Mouse (Mus musculus): ENCODE results near the gene Tmprss7. TPM values are rescaled to one million over a fixed set of nuclear protein-coding genes. Genes with fewer than 3 reads are reported as not detected.

The Tmprss7 gene
- polyA plus RNA-seq, 1 experiment, result not detected

DNA sequence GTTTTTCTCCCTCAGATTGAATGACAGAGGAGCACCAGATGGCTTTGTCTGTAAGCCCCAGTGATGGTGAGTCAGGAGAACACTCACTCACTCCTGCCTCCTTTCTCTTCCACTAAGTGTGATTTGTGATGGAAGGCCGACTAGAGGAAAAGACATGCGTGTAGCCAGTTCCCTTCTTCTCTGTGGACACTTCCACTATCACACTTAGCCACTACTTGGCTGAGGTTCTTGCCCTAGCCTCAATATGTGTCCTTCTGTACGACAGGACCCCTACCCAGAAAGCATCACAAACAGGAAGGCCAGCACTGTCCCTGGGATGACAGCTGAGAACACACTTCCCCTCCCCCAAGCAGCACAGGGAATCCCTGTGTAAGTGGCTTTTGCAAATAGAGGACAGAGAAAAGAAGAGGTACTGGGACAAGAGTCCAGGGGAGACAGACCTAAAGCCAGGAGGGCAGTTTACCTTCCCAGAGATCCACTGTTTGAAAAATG, 29.0 kb upstream of the Tmprss7 start:
- H3K4me1 ChIP-seq (ENCODE audit: control insufficient read depth), result no peaks in the 10 kb centered on the region
- TF ChIP-seq GATA1 (IDR thresholded peaks at IDR 0.05; ENCODE audit: low read length), result no peak
- no peak for TF ChIP-seq TAL1 (IDR thresholded peaks at IDR 0.05; ENCODE audit: low read length)
- H3K4me3 ChIP-seq (replicated peaks), result no peak overlapping the region
- no peaks in the 10 kb centered on the region for H3K9me3 ChIP-seq (ENCODE audit: control insufficient read depth, low read length)
- no peaks in the 10 kb centered on the region for H3K36me3 ChIP-seq (ENCODE audit: control insufficient read depth)
- peaks cover 29% of the 10 kb centered on the region for H3K27me3 ChIP-seq (ENCODE audit: control insufficient read depth)

DNA sequence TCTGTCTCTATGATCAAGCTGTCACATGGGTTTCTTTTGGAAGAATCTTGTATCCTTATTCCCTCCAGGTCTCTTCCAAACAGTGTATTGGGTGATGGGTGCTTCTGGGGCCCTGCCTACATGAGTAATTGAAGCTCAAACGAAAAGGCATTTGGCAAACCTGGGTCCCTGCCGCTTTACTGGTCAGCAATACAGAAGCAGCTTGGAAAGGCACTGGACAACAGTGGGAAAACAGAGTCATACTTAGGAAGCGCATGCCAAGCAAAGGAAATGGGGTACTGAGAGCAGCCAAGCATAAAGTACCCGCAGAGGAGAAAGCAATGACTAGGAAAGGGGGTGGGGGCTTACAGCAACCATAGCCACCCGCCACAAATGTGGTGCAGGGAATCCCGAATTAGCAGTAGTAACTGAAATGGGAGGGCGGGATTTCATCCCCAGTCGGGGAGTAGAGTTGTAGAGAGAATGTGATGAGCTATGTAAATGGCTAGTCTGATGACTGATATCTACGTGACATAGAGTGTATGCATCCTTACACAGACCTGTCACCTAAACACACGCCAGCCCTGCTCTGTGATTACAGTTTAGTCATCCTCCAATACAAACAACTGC, 26.7 kb upstream of the Tmprss7 start:
- no peaks in the 10 kb centered on the region for H3K36me3 ChIP-seq (ENCODE audit: control insufficient read depth)
- no peak overlapping the region for H3K4me3 ChIP-seq (replicated peaks)
- no peaks in the 10 kb centered on the region for H3K4me1 ChIP-seq (ENCODE audit: control insufficient read depth)
- TF ChIP-seq GATA1 (IDR thresholded peaks at IDR 0.05; ENCODE audit: low read length) (no peak), TAL1 (IDR thresholded peaks at IDR 0.05; ENCODE audit: low read length) (no peak)
- H3K27me3 ChIP-seq (ENCODE audit: control insufficient read depth), result peaks cover 27% of the 10 kb centered on the region
- H3K9me3 ChIP-seq (ENCODE audit: control insufficient read depth, low read length), result no peaks in the 10 kb centered on the region

DNA sequence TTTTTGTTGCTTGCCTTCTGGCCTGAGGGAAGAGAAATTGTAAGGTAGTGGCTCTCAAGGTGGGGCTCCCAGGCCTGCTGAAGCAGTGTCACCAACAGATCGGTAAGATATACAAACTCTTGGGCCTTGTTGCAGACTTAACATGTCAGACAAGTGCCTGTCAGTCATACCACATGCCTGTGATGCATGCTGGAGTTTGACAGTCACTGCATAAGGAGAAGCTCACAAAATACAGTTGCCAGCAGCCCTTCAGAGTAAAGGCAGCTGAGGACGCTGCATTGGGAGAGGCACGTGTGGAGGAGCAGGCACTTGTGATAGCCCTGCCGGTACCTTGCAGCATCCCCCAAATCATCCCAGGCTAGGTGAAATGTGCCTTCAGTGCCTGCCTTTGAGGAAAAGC, 24.8 kb upstream of the Tmprss7 start:
- TF ChIP-seq GATA1 (IDR thresholded peaks at IDR 0.05; ENCODE audit: low read length), result no peak
- no peak for TF ChIP-seq TAL1 (IDR thresholded peaks at IDR 0.05; ENCODE audit: low read length)
- H3K9me3 ChIP-seq (ENCODE audit: control insufficient read depth, low read length), result no peaks in the 10 kb centered on the region
- H3K4me3 ChIP-seq (replicated peaks), result no peak overlapping the region
- H3K36me3 ChIP-seq (ENCODE audit: control insufficient read depth), result no peaks in the 10 kb centered on the region
- H3K27me3 ChIP-seq (ENCODE audit: control insufficient read depth), result peaks cover 10% of the 10 kb centered on the region
- no peaks in the 10 kb centered on the region for H3K4me1 ChIP-seq (ENCODE audit: control insufficient read depth)

DNA sequence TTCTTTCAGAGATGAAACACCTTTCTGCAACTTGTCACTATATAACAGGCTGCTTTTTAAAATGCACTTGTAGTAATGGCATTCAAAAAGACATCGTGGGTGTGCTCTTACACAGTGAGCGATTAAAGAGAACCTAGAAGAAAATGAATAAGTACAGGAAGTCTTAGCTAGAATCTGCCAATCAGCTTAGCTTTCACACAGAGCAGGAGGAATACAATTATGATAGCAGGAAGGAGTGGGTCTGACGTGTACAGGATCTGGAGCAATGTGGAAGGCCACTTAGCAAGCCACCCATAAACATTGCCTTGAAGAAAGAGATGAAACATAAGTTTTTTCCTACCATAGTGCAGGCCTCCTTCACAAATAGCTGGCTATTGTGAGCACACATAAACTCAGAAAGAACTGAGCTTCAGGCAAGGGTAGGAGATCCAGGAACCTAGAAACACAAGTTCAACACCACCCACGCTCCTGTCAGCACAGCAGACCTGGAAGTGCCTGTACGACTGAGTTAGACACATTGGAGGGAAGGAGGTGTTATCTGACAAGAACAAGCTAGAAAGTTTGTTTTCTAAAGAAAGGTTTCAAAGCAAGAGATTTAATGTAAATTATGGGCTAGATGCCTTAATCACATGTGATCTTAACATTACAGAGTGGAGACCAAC, 21.2 kb upstream of the Tmprss7 start:
- H3K4me1 ChIP-seq (ENCODE audit: control insufficient read depth), result no peaks in the 10 kb centered on the region
- no peaks in the 10 kb centered on the region for H3K27me3 ChIP-seq (ENCODE audit: control insufficient read depth)
- TF ChIP-seq GATA1 (IDR thresholded peaks at IDR 0.05; ENCODE audit: low read length) (no peak), TAL1 (IDR thresholded peaks at IDR 0.05; ENCODE audit: low read length) (no peak)
- no peaks in the 10 kb centered on the region for H3K9me3 ChIP-seq (ENCODE audit: control insufficient read depth, low read length)
- no peak overlapping the region for H3K4me3 ChIP-seq (replicated peaks)
- H3K36me3 ChIP-seq (ENCODE audit: control insufficient read depth), result no peaks in the 10 kb centered on the region

DNA sequence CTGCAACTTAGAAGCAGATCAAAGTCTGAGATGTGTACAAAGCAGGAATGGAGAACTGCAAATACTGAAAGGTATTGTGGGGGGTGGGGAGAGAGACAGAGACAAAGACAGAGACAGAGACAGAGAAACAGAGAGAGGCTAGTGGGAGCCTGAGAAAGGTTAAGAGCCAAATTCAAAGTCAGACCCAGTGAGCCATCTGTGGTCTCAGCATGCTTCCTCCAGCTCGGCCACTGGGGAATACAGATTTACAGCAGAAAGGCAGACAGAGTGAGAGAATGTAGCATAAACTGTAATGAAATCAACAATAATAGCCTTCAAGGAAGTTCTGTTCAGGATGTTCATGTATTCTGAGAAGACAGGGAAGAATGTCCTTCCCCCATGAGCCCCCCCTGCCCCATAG, 20.4 kb upstream of the Tmprss7 start:
- no peaks in the 10 kb centered on the region for H3K9me3 ChIP-seq (ENCODE audit: control insufficient read depth, low read length)
- no peak for TF ChIP-seq TAL1 (IDR thresholded peaks at IDR 0.05; ENCODE audit: low read length)
- no peak for TF ChIP-seq GATA1 (IDR thresholded peaks at IDR 0.05; ENCODE audit: low read length)

DNA sequence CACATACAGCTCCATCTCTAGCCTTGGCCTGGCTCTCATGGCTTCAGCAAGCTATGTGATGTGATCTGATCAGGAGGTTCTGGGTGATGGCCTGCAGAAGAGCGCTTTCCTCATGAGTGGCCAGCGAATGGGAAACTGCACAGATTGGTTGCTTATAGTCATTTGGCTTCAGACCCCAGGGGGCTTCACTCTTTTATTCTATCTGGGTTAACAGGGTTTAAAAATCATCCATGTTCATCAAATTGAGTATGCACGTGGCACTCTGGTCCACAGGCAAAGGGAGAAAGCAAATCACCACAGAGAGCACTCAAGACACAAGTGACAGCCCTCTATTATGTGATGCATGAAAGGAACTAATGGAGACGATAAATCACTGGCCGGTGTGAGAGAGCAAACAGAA, 19.8 kb upstream of the Tmprss7 start:
- no peaks in the 10 kb centered on the region for H3K4me1 ChIP-seq (ENCODE audit: control insufficient read depth)
- no peak overlapping the region for H3K4me3 ChIP-seq (replicated peaks)
- no peaks in the 10 kb centered on the region for H3K9me3 ChIP-seq (ENCODE audit: control insufficient read depth, low read length)
- TF ChIP-seq TAL1 (IDR thresholded peaks at IDR 0.05; ENCODE audit: low read length), result no peak
- TF ChIP-seq GATA1 (IDR thresholded peaks at IDR 0.05; ENCODE audit: low read length), result no peak
- no peaks in the 10 kb centered on the region for H3K36me3 ChIP-seq (ENCODE audit: control insufficient read depth)
- H3K27me3 ChIP-seq (ENCODE audit: control insufficient read depth), result no peaks in the 10 kb centered on the region

More for the DNA sequence above, 20.4 kb upstream of the Tmprss7 start:
- Histone ChIP-seq H3K4me1 (ENCODE audit: control insufficient read depth) (no peaks in the 10 kb centered on the region), H3K4me3 (replicated peaks) (no peak overlapping the region), H3K36me3 (ENCODE audit: control insufficient read depth) (no peaks in the 10 kb centered on the region), H3K27me3 (ENCODE audit: control insufficient read depth) (no peaks in the 10 kb centered on the region)

DNA sequence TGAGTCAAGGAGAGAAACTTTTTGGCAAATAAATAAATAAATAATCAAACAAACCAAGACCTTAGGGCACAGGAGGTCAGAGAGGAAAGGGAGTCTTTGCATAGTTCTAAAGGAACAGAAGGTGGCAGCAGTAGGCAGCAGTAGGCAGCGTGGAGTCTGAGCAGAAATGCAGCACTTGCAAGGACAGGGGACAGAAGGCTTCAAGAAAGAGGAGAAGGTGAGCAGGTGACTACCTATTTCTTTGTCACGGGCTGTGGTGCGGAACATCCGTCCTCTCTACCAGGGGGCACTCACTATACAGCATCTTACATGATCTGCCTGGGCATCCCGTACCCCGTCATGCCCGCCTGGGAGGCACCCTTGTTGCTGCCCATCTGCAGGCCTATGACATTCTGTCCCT, 17.8 kb upstream of the Tmprss7 start:
- no peaks in the 10 kb centered on the region for H3K4me1 ChIP-seq (ENCODE audit: control insufficient read depth)
- H3K27me3 ChIP-seq (ENCODE audit: control insufficient read depth), result no peaks in the 10 kb centered on the region
- H3K36me3 ChIP-seq (ENCODE audit: control insufficient read depth), result no peaks in the 10 kb centered on the region
- TF ChIP-seq GATA1 (IDR thresholded peaks at IDR 0.05; ENCODE audit: low read length) (no peak), TAL1 (IDR thresholded peaks at IDR 0.05; ENCODE audit: low read length) (no peak)
- no peak overlapping the region for H3K4me3 ChIP-seq (replicated peaks)
- H3K9me3 ChIP-seq (ENCODE audit: control insufficient read depth, low read length), result no peaks in the 10 kb centered on the region

DNA sequence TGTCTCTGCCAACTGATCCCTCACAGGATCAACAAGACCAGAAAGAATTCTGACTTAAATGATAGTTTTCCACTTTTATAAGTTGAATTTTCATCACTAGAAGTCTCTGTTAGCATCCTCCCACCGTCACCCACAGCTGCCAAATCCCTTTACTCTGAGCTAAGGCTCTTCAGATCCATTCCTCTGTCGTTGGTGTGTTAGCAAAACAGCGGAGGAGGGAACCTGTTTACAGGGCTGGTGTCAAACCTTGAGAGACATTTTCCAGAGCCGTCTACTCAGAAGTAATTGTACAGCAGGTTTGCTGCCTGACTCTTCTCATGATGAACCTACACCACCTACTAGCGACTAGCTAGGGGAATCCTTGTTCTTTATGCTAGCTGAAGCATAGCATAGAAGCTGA, 5.8 kb upstream of the Tmprss7 start:
- TF ChIP-seq TAL1 (IDR thresholded peaks at IDR 0.05; ENCODE audit: low read length) (no peak), GATA1 (IDR thresholded peaks at IDR 0.05; ENCODE audit: low read length) (no peak)
- Histone ChIP-seq H3K4me1 (ENCODE audit: control insufficient read depth) (no peaks in the 10 kb centered on the region), H3K36me3 (ENCODE audit: control insufficient read depth) (no peaks in the 10 kb centered on the region), H3K9me3 (ENCODE audit: control insufficient read depth, low read length) (no peaks in the 10 kb centered on the region), H3K4me3 (replicated peaks) (no peak overlapping the region), H3K27me3 (ENCODE audit: control insufficient read depth) (no peaks in the 10 kb centered on the region)

DNA sequence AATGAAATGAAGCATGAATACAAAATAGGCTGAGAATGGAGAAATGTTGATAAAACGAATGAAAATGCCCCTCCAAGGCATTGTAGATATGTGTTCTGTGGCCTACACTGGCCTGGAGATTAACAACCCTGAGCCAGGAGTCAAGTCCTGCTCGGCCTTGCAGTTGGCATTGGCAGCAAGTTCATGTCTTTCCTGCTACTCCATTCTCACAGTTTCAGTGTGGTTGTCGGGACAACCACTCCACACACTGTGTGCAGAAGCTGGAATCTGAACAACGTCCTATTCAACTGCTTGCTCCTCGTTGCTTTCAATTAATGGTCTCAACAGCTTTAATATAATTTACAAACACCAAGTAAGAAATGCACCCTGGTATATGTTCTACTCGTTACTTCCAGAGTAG, 4.5 kb upstream of the Tmprss7 start:
- Histone ChIP-seq H3K9me3 (ENCODE audit: control insufficient read depth, low read length) (no peaks in the 10 kb centered on the region), H3K36me3 (ENCODE audit: control insufficient read depth) (no peaks in the 10 kb centered on the region), H3K4me3 (replicated peaks) (no peak overlapping the region), H3K27me3 (ENCODE audit: control insufficient read depth) (no peaks in the 10 kb centered on the region), H3K4me1 (ENCODE audit: control insufficient read depth) (no peaks in the 10 kb centered on the region)
- no peak for TF ChIP-seq TAL1 (IDR thresholded peaks at IDR 0.05; ENCODE audit: low read length)
- no peak for TF ChIP-seq GATA1 (IDR thresholded peaks at IDR 0.05; ENCODE audit: low read length)

Data from erythroblast, embryonic 14.5 days (primary cell).